Mouse (Mus musculus): Measurements from ENCODE around the gene Pip5k1b.

DNA sequence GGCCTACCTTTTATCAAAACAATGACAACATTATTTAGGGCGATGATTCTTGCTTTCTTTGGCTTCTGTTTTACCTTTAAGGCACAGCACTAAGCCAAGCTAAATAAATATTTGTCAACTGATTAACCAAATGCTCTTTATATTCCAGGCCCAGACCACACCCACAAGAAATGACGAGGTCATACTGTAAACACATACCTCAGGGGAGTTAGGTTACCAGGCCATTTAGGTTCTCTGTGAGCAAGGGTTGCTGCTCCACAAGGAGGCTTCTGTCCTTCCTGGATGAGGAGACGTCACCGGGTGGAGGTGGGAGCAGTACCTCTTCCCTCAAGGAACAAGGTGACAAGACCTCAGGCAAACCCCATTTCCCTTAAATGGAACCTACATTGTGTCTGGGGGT, 128.4 kb downstream of the Pip5k1b start:
- TF ChIP-seq POLR2A (IDR thresholded peaks at IDR 0.05; ENCODE audit: low read depth, low read length) (no peak), CTCF (IDR thresholded peaks at IDR 0.05; ENCODE audit: borderline replicate concordance, insufficient read depth, low read length) (no peak)
